Mouse (Mus musculus): Measurements from ENCODE around the gene Sctr. TPM values are rescaled to one million over a fixed set of nuclear protein-coding genes. Genes with fewer than 3 reads are reported as not detected.
A peak's percentile ranks its signal among the peaks of the same experiment; 100 is the strongest.

Gene Sctr
- polyA plus RNA-seq, 1 experiment from 2014 or later: 1.3 TPM

DNA sequence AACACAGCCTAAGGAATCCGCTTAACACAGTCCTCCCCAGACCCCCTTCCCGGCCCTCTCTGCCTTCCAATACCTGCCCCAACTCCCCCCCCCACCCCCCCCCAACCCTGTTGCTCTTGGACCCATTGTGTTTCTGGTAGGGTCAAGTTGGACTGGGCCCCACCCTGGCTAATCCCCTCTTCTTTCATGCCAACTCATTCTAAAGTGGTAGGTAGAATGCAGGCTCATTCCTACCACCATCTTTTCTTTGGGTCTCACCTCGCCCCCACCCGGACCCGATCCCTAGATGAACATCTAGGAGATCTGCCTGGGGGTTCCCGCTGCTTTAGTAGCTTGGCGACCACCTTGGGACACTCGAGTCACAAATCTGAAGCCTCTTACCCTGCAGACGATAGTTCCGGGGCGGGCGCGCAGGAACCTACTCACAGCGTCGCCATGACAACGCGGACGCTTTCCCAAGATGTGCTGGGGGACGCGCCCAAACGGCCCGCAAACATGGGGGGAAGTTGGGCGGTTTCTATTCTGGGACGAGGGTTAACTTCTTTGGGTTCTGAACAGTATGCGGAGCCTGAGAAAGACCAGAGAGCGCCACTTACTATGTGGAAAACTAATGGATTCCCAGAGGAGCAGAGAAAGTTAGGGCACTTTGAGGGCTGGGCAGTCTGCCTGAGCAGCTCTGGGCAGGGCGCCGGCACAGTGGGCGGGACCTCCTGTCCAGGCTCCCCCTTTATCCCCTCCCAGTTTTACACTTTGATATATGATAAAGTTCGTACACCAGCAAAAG lies 9.7 kb upstream of the Sctr start, which contains the start of gene Cfap221:
TSS of gene Cfap221 (minus strand) at position 437 of the 784 bp plus-strand sequence.
- H3K4me3 ChIP-seq (ENCODE audit: low read depth, low read length): peak within 1 kb of the TSS; percentile 52
- no peaks in the 10 kb centered on the region; the same call in 1 of the 2 replicates for H3K4me1 ChIP-seq (replicated peaks; ENCODE audit: control insufficient read depth, insufficient read depth, low read length)
- no peak within 1 kb of the TSS for H3K27ac ChIP-seq (ENCODE audit: low read depth)
- H3K4me2 ChIP-seq (ENCODE audit: low read length): peak within 1 kb of the TSS; percentile 70
- H3K9me3 ChIP-seq (ENCODE audit: control insufficient read depth, low read length): no peaks in the 10 kb centered on the region
- 0 out of 2 replicates have a peak within 1 kb of the TSS, but pooled peaks have one; percentile 5 for H3K9ac ChIP-seq (ENCODE audit: low read length)
- ATAC-seq (replicated peaks; ENCODE audit: low FRiP score, low TSS enrichment, low read depth) (peak; percentile 93), DNase-seq (ENCODE audit: low spot score) (peak; percentile 87)
- WGBS: 6% methylated on average over 30 of the region's 30 CpGs
- H3K36me3 ChIP-seq (ENCODE audit: control insufficient read depth, insufficient read depth, low read length): no peaks in the 10 kb centered on the region
- no peaks in the 10 kb centered on the region for H3K27me3 ChIP-seq (replicated peaks; ENCODE audit: control insufficient read depth, insufficient read depth, low read length)

DNA sequence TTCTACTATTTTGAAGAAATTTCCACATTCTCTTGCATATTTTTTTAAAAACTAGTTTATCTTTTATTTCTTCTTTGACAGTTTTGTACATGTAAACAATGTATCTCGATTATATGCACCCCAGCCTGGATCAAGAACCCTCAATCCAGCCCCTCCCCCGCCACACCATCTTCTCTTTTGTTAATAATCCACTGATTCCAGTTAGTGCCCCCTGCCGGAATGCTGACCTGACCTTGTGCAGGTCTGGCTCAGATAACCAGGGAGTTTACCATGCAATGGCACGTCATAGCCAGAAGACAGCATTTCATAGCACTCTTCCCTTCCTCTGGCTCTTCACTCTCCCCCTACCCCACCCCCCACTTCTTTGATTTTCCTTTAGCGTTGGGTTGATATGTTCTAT lies 9.1 kb upstream of the Sctr start:
- Histone ChIP-seq H3K27me3 (replicated peaks; ENCODE audit: control insufficient read depth, insufficient read depth, low read length) (no peaks in the 10 kb centered on the region), H3K4me3 (ENCODE audit: low read depth, low read length) (peak overlapping the region; percentile 52), H3K36me3 (ENCODE audit: control insufficient read depth, insufficient read depth, low read length) (no peaks in the 10 kb centered on the region), H3K9ac (ENCODE audit: low read length) (no peak overlapping the region), H3K9me3 (ENCODE audit: control insufficient read depth, low read length) (no peaks in the 10 kb centered on the region), H3K4me1 (replicated peaks; ENCODE audit: control insufficient read depth, insufficient read depth, low read length) (no peaks in the 10 kb centered on the region; the same call in 1 of the 2 replicates), H3K4me2 (ENCODE audit: low read length) (peak overlapping the region; percentile 70), H3K27ac (ENCODE audit: low read depth) (no peak overlapping the region)
- peak; percentile 74 for ATAC-seq (replicated peaks; ENCODE audit: low FRiP score, low TSS enrichment, low read depth)
- 25% methylated on average over 5 of the region's 5 CpGs for WGBS
- peak; percentile 61 for DNase-seq (ENCODE audit: low spot score)

DNA sequence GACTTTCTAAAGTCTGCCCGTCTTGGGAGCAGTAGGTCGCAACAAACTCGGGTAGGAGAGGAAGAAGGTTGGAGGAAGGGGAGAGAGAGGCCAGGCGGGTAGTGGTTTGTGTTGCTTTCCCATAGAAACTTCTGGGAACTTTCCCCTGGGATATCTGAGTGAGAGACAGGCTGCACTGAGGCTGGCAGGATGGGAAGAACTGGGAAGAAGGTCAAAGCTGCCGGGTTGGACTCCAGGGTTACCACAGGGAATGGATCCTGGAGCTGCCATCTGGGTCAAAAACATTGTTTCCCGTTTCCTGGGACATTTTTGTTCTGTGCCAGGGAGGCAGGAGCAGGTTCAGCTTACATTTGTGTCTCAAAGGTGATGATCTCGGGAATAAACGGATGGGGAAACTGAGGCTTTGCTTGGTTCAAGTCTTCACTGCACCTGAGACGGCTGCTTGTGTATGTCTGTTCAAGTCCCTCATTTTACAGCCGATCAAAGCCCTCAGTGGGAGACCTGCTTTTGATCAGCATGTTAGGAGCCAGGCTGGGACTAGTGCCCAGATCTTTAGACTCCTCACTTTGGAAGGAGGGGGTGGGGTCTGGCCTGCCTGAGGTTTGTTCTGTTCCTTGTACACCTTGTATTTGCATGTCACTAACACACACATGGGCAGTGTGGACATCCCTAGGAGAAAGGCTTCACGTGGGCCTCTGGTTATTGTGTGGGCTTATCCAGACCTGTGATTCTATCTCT lies 1.3 kb downstream of the Sctr start:
- 36% methylated on average over 11 of the region's 11 CpGs for WGBS
- no peak for DNase-seq (ENCODE audit: low spot score)
- H3K9ac ChIP-seq (ENCODE audit: low read length): no peak overlapping the region

GRCm38 (mm10) chr1:120012638-120013037 lies 5.9 kb downstream of the Sctr start:
- no peak overlapping the region for H3K4me2 ChIP-seq (ENCODE audit: low read length)
- no peak overlapping the region for H3K9ac ChIP-seq (ENCODE audit: low read length)
- H3K27me3 ChIP-seq (replicated peaks; ENCODE audit: control insufficient read depth, insufficient read depth, low read length): 0 out of 2 replicates have a peak, but pooled peaks cover 4% of the 10 kb centered on the region
- no peaks in the 10 kb centered on the region for H3K9me3 ChIP-seq (ENCODE audit: control insufficient read depth, low read length)
- 88% methylated on average over 12 of the region's 12 CpGs for WGBS
- DNase-seq (ENCODE audit: low spot score): no peak
- H3K4me1 ChIP-seq (replicated peaks; ENCODE audit: control insufficient read depth, insufficient read depth, low read length): no peaks in the 10 kb centered on the region
- H3K4me3 ChIP-seq (ENCODE audit: low read depth, low read length): no peak overlapping the region
- no peaks in the 10 kb centered on the region for H3K36me3 ChIP-seq (ENCODE audit: control insufficient read depth, insufficient read depth, low read length)
- no peak overlapping the region for H3K27ac ChIP-seq (ENCODE audit: low read depth)
- ATAC-seq (replicated peaks; ENCODE audit: low FRiP score, low TSS enrichment, low read depth): no peak

More for the DNA sequence above, 1.3 kb downstream of the Sctr start:
- no peak for ATAC-seq (replicated peaks; ENCODE audit: low FRiP score, low TSS enrichment, low read depth)
- peak overlapping the region; percentile 66 for H3K4me2 ChIP-seq (ENCODE audit: low read length)
- H3K4me3 ChIP-seq (ENCODE audit: low read depth, low read length): peak overlapping the region; percentile 40; the same call in 1 of the 2 replicates
- H3K4me1 ChIP-seq (replicated peaks; ENCODE audit: control insufficient read depth, insufficient read depth, low read length): 0 out of 2 replicates have a peak, but pooled peaks cover 4% of the 10 kb centered on the region
- H3K36me3 ChIP-seq (ENCODE audit: control insufficient read depth, insufficient read depth, low read length): no peaks in the 10 kb centered on the region
- H3K9me3 ChIP-seq (ENCODE audit: control insufficient read depth, low read length): no peaks in the 10 kb centered on the region
- 0 out of 2 replicates have a peak, but pooled peaks cover 14% of the 10 kb centered on the region for H3K27me3 ChIP-seq (replicated peaks; ENCODE audit: control insufficient read depth, insufficient read depth, low read length)
- no peak overlapping the region for H3K27ac ChIP-seq (ENCODE audit: low read depth)

GRCm38 (mm10) chr1:120013111-120013510 lies 6.4 kb downstream of the Sctr start:
- ATAC-seq (replicated peaks; ENCODE audit: low FRiP score, low TSS enrichment, low read depth) (no peak), DNase-seq (ENCODE audit: low spot score) (peak; percentile 85)
- Histone ChIP-seq H3K4me3 (ENCODE audit: low read depth, low read length) (no peak overlapping the region), H3K27me3 (replicated peaks; ENCODE audit: control insufficient read depth, insufficient read depth, low read length) (0 out of 2 replicates have a peak, but pooled peaks cover under 1% of the 10 kb centered on the region), H3K27ac (ENCODE audit: low read depth) (no peak overlapping the region), H3K9ac (ENCODE audit: low read length) (no peak overlapping the region), H3K36me3 (ENCODE audit: control insufficient read depth, insufficient read depth, low read length) (no peaks in the 10 kb centered on the region), H3K4me1 (replicated peaks; ENCODE audit: control insufficient read depth, insufficient read depth, low read length) (no peaks in the 10 kb centered on the region), H3K4me2 (ENCODE audit: low read length) (no peak overlapping the region), H3K9me3 (ENCODE audit: control insufficient read depth, low read length) (no peaks in the 10 kb centered on the region)

GRCm38 (mm10) chr1:120016240-120016639 lies 9.5 kb downstream of the Sctr start:
- Histone ChIP-seq H3K4me3 (ENCODE audit: low read depth, low read length) (no peak overlapping the region), H3K27ac (ENCODE audit: low read depth) (no peak overlapping the region), H3K9me3 (ENCODE audit: control insufficient read depth, low read length) (no peaks in the 10 kb centered on the region), H3K27me3 (replicated peaks; ENCODE audit: control insufficient read depth, insufficient read depth, low read length) (no peaks in the 10 kb centered on the region), H3K36me3 (ENCODE audit: control insufficient read depth, insufficient read depth, low read length) (no peaks in the 10 kb centered on the region), H3K9ac (ENCODE audit: low read length) (no peak overlapping the region), H3K4me2 (ENCODE audit: low read length) (no peak overlapping the region), H3K4me1 (replicated peaks; ENCODE audit: control insufficient read depth, insufficient read depth, low read length) (no peaks in the 10 kb centered on the region)
- ATAC-seq (replicated peaks; ENCODE audit: low FRiP score, low TSS enrichment, low read depth): no peak
- no peak for DNase-seq (ENCODE audit: low spot score)
- 81% methylated on average over 2 of the region's 2 CpGs for WGBS

GRCm38 (mm10) chr1:120018900-120019299 lies 12.2 kb downstream of the Sctr start:
- Histone ChIP-seq H3K4me3 (ENCODE audit: low read depth, low read length) (no peak overlapping the region), H3K27ac (ENCODE audit: low read depth) (no peak overlapping the region), H3K9me3 (ENCODE audit: control insufficient read depth, low read length) (no peaks in the 10 kb centered on the region), H3K4me1 (replicated peaks; ENCODE audit: control insufficient read depth, insufficient read depth, low read length) (no peaks in the 10 kb centered on the region), H3K36me3 (ENCODE audit: control insufficient read depth, insufficient read depth, low read length) (no peaks in the 10 kb centered on the region), H3K27me3 (replicated peaks; ENCODE audit: control insufficient read depth, insufficient read depth, low read length) (no peaks in the 10 kb centered on the region), H3K4me2 (ENCODE audit: low read length) (no peak overlapping the region), H3K9ac (ENCODE audit: low read length) (no peak overlapping the region)
- 64% methylated on average over 3 of the region's 3 CpGs for WGBS
- no peak for ATAC-seq (replicated peaks; ENCODE audit: low FRiP score, low TSS enrichment, low read depth)
- DNase-seq (ENCODE audit: low spot score): no peak

GRCm38 (mm10) chr1:120019428-120019827 lies 12.7 kb downstream of the Sctr start:
- H3K36me3 ChIP-seq (ENCODE audit: control insufficient read depth, insufficient read depth, low read length): no peaks in the 10 kb centered on the region
- no peak overlapping the region for H3K4me2 ChIP-seq (ENCODE audit: low read length)
- ATAC-seq (replicated peaks; ENCODE audit: low FRiP score, low TSS enrichment, low read depth): no peak
- H3K9me3 ChIP-seq (ENCODE audit: control insufficient read depth, low read length): no peaks in the 10 kb centered on the region
- H3K27me3 ChIP-seq (replicated peaks; ENCODE audit: control insufficient read depth, insufficient read depth, low read length): no peaks in the 10 kb centered on the region
- WGBS: 80% methylated on average over 12 of the region's 12 CpGs
- H3K4me3 ChIP-seq (ENCODE audit: low read depth, low read length): no peak overlapping the region
- DNase-seq (ENCODE audit: low spot score): no peak
- H3K4me1 ChIP-seq (replicated peaks; ENCODE audit: control insufficient read depth, insufficient read depth, low read length): peaks cover 4% of the 10 kb centered on the region; the same call in 1 of the 2 replicates
- no peak overlapping the region for H3K9ac ChIP-seq (ENCODE audit: low read length)
- H3K27ac ChIP-seq (ENCODE audit: low read depth): no peak overlapping the region
